Mouse (Mus musculus): Measurements from ENCODE around the gene Phldb1.

Gene Phldb1

DNA sequence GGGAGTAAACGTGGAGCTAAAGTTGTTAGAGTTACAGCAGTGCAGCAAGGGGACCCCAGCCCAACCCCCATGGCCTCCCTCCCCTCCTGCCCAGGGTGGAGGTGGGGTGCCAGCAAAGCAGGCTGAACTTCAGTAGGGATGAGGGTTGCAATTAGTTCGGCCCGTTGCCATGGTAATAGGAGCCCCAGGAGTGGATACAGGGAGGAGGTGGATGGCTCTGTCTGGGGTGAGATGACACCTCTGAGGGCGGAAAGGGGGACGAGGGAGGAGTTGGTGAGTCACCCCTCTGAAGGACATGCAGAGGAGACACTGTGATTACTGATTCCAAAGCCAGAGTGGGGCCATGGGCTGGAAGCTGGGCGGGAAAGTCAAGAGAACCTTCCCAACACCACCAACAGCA lies 26.1 kb downstream of the Phldb1 start:
- in situ Hi-C loops (cut with MboI, MseI), result no loop called here

- in situ Hi-C loops (cut with MboI, MseI), result no loop called here
Observed at GRCm38 (mm10) chr9:44708429-44708765, 26.6 kb downstream of the Phldb1 start.

DNA sequence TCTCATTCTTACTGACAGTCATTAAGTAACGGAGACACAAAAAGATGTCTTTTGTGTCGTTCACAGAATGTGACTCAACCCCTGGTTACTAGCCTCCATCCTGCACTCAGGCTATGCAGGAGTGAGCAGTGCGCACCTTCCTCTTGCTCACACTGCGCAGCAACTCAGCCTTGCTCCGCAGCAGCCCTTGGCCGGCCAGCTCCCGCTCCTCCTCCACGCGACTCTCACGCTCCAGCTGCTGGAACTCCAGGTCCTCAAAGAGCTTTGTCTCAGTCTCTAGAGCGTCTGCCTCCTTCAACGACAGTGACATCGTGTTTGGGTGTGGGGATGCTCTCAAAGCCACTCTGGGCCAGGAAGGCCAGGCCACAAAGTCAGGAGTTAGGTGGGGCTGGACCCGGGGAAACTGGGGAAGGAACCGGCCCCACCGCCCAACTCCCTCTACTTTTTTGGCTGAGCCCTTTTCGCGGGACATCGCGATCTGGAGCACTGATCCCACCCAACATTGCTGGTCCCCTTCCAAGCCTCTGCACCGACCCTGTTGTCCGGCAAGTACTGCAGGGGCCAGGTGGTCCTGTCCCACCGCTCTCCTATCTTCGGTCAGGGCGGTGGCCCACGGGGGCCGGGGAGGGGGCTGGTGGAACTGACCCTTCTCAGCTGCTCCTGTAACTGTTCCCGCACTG lies 27.1 kb downstream of the Phldb1 start:
- in situ Hi-C loops (cut with MboI, MseI), result no loop called here

DNA sequence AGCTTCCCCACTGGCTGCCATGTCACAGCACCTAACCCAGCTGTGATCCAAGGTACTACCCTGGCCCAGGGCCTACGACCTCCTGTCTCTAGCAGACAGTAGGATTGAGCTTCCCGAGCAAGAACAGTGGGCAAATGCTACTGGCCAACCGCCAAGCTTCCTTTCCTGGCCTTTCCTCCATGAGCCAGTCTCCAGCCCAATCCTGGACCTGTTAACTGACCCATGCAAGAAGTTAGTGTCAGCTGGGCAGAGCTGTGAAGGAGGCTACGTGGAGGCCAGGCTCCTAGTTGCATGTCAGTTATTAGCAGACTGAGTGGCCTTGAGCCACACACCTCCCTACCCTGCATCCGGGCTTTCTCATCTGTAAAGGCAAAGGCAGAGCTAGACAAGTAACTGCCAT lies 35.3 kb downstream of the Phldb1 start:
- in situ Hi-C loops (cut with MboI, MseI), result no loop called here

- in situ Hi-C loops (cut with MboI, MseI), result no loop called here
Observed at GRCm38 (mm10) chr9:44699196-44699595, 35.8 kb downstream of the Phldb1 start.

DNA sequence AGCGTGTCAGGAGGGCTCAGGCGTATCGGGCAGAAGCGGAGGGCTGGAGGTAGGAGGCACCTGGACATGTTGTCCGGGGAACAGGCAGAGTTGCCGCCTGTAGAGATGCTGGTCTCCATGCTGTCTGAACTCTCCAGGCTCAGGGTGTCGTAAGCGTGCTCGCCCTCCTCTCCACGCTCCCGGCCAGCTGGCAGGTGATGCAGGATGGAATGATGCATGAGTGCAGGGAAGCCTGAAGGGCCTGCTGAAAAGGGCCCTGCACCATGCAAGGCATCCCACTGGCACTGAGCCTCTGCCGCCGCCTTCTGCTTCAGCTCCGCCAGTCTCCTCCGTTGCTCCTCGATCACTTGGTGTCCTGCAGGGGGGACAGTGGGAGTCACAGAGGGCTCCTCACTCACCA lies 37.1 kb downstream of the Phldb1 start:
- in situ Hi-C loops (cut with MboI, MseI), result no loop called here

- in situ Hi-C loops (cut with MboI, MseI), result no loop called here
Observed at GRCm38 (mm10) chr9:44693071-44693470, 41.9 kb downstream of the Phldb1 start.

DNA sequence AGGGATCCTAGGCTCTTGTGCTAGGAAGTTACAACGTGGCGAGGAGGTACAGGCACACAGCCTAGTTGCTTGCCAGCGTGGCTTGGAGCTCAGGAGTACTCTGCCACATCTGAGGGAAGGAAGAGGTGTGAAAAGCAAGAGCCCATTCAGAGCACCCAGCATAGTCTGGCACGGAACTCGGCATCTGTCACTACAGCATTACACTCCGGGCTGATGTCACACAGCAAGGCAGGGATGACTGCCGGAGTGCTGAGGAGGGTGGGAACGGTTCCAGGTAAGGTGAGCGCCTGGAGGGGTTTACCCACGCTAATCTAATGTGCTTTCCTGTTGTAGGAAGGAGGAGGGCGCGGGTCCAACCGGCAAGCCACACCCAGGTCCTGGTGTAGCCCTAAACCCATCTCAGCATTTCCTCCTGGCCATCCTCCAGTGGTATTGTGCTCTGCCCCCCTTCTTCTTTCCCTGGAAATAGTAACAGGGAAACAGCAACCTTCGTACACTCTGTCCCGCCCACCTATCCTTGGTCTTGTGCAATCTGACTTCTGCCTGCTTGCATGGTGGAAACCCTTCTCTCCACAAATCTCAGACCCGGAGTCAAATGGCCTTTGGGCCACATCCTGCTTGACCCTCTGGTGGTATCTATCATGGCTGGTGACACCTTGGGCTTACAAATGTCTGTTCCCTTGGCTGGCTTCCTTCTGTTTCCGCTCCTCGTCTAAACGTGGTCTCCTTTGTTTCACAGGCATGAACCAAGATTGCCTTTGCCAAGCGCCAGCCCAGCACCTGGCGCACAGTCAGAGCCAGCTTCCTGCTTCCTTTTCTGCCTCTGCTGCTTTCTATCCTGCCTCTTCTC lies 43.1 kb downstream of the Phldb1 start:
- in situ Hi-C loops (cut with MboI, MseI), result no loop called here

DNA sequence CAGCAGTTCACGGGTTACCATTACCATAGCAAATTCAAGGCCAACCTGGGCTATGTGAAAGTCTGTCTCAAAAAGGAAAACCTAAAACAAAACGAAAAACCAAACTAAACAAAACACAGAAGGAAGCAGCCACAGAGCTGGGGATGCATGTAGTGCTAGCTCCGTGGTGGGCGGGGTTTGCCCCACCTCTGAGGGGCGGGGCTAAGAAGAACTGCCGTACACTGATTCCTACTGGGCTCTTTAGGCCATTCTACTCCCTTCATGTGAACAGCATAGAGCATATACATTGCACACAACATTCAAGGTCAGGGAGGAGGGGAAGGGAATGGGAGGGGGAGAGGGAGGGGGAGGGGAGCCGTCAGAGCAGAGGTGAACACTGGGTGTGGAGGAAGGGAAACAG lies 44.4 kb downstream of the Phldb1 start:
- in situ Hi-C loops (cut with MboI, MseI), result no loop called here

GRCm38 (mm10) chr9:44688013-44688412 lies 47.0 kb downstream of the Phldb1 start:
- in situ Hi-C loops (cut with MboI, MseI), result loop anchor here (10.0 kb wide), 1 partner anchor 233 kb away; the partner anchor contains the start of gene Upk2

GRCm38 (mm10) chr9:44686638-44687037 lies 48.4 kb downstream of the Phldb1 start:
- in situ Hi-C loops (cut with MboI, MseI), result loop anchor here (10.0 kb wide), 1 partner anchor 232 kb away; the partner anchor contains the start of gene Upk2

DNA sequence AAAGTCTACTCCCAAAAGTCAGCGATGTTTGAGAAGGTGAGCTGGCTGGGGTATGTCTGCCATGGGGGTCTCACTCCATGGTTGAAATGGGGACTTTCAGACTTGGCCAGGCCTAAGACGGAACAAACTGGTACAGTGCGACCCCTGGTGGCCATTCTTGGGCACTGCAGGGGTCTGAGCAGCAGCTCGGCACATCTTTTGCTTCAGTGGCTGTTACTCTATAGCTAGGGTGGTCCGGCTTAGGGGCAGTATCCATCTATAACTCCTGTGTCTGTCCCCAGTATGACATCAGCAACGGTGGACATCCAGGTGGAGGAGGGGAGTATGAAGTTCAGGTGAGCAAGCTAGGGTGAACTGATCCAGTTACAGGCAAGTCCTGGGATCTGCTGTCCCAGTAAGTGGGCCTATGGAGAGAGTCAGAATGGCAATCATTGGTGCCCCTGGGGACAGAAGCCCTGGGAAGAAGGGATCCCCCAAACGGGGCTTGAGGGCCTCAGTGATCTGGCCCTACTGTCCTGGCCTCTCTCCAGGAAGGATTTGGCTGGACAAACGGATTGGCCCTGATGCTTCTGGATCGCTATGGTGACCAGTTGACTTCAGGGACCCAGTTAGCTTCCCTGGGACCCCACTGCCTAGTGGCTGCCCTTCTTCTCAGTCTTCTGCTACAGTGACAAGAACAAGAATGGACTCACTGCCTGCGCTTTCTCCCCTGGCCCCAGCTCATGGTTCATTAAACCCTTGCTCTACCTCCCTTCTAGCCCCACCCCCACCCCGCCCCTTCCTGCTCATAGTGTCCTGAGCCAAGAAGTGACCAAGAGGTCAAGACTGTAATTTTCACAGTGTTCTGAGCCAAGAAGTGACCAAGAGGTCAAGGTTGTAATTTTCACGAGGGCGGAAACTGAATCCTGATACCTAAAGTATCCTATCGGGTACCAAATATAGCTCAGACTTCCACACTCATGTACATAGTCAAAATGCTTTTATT lies 49.4 kb downstream of the Phldb1 start:
- in situ Hi-C loops (cut with MboI, MseI), result loop anchor here (10.0 kb wide), 1 partner anchor 231 kb away; the partner anchor contains the start of gene Upk2

- in situ Hi-C loops (cut with MboI, MseI), result loop anchor here (10.0 kb wide), 1 partner anchor 228 kb away; the partner anchor contains the start of gene Upk2
Observed at GRCm38 (mm10) chr9:44683046-44683445, 52.0 kb downstream of the Phldb1 start.

- in situ Hi-C loops (cut with MboI, MseI), result no loop called here
Observed at GRCm38 (mm10) chr9:44679565-44679964, 55.4 kb downstream of the Phldb1 start.

- in situ Hi-C loops (cut with MboI, MseI), result no loop called here
Observed at GRCm38 (mm10) chr9:44678288-44678871, 56.6 kb downstream of the Phldb1 start.

GRCm38 (mm10) chr9:44673005-44673404 lies 62.0 kb downstream of the Phldb1 start, which contains the start of gene Treh:
TSS of gene Treh (plus strand) at chr9:44673233.
- in situ Hi-C loops (cut with MboI, MseI), result no loop called here

DNA sequence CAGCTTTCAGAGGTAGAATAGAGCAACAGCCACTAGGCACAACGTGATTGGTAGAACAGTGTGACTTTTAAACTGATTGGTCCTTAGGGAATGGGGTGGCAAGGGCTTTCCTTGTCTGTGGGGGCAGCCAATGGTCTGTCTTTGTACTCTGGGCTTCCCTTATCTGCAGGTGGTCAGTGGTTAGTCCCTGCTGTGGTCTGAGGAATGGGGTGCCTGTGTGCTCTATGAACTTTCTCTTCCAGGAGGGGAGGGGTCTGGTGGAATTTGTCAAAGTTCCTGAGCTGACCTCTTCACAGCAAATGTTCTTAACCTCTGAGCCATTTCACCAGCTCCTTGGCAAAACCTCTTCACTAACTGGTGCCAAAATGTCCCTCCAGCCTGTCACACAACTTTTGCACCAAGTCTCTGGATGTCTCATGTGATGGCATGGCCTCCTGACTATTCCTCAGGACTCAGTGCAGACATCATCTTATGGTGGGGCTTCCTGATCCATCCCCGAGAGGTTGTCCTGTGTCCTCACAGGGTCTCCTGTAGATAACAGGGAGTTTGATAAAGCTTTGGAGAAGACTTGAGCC lies 62.6 kb downstream of the Phldb1 start:
- in situ Hi-C loops (cut with MboI, MseI), result no loop called here

- in situ Hi-C loops (cut with MboI, MseI), result no loop called here
Observed at GRCm38 (mm10) chr9:44671416-44671815, 63.6 kb downstream of the Phldb1 start.

DNA sequence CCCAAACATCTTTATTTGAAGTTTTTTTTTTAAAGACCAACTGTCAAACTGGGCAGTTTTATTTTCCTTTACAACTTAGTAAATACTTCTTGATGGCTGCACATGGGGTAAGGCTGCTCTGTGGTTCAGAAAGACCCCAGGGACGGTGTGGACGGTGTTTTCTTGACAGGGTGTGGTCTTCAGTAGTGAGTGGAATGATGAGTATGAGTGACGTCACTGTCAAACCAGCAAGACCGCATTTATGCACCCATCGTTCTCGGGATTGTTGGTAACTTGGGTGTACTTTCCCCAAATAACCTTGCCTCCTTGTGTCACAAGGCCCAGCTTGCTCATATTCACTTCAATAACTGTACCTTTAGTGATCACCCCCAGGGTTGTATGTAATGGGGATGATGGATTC lies 71.3 kb downstream of the Phldb1 start:
- in situ Hi-C loops (cut with MboI, MseI), result no loop called here

GRCm38 (mm10) chr9:44655098-44656066 lies 79.6 kb downstream of the Phldb1 start:
- in situ Hi-C loops (cut with MboI, MseI), result no loop called here
